Mouse (Mus musculus): ENCODE measurements around the gene Clec5a.

DNA sequence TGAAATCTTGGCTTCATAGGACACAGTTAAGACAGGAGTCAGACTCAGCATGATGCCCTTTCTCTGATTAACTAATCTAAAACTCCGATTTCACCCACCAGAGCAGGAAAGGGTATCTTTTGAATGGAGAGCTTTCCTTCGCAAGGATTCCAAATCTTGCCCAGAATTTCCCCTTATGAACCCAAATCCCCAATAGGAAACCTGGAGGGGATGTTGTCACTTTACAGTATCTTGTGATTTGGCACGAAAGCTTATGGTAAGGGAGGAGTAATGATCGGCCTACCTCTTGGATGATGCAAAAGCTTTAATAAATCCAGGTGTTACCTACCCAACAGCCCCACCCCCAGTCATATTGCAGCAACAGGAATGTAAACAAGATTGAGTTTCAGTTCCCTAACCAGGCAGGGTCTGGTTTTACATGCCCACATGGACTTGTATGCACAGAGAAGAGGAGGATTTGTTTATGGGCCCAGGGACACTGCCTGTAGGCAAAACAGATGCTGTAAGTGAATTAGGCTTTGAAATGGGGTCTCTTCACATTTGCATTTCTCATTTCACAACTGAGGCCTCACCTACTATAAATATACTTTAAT is 27.7 kb upstream of the Clec5a start, which contains the start of gene Tas2r138:
- TF ChIP-seq CTCF (IDR thresholded peaks at IDR 0.05) (no peak), EP300 (IDR thresholded peaks at IDR 0.05; ENCODE audit: insufficient read depth, low read depth, low read length) (no peak)
